Mouse (Mus musculus): ENCODE measurements around the gene Gabrr2.
"Not testable (repeated sequence)": the region's sequence is repeated elsewhere in the genome, so short reads cannot be mapped to it uniquely, and the experiment has no call there.

Gene Gabrr2

DNA sequence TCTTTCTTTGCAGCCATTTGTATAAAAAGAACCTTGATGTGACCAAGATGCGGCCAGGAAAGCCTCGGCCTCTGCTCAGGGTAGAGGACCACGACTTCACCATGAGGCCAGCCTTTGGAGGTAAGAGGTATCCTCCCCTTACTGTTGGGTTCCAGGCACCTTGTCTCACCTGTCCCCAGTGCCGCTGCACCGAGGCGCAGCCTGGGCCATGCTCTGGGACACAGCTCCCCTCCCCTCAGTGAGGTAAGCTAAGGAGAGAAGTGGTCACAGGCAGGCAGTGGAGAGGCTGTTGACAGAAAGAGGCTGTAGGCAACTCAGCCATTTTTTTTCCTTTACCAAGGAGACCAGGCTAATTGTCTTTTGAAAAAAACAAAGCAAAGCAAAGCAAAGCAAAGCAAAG is 8.5 kb downstream of the Gabrr2 start:
- no peak for DNase-seq

- no peak for DNase-seq
Observed at GRCm38 (mm10) chr4:33072526-33073161, 9.8 kb downstream of the Gabrr2 start.

DNA sequence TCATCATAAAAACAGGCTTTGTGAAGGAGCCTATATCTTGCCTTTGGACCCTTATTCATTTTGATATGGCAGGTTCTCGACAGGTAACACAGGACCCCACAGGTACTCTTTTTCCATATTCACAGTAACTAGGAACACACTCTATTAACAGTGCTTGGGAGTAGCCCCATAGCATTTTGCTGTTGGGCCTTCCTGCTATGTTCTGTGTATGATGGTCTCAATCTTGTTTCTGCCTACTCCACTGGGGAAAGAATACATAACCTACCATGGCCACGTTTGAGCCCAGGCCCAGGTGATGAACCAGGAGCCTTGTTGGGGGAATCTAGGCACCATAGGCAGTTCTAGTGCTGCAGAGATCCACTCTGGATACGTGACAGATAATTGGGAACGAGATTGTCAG is 11.6 kb downstream of the Gabrr2 start:
- DNase-seq: no peak

DNA sequence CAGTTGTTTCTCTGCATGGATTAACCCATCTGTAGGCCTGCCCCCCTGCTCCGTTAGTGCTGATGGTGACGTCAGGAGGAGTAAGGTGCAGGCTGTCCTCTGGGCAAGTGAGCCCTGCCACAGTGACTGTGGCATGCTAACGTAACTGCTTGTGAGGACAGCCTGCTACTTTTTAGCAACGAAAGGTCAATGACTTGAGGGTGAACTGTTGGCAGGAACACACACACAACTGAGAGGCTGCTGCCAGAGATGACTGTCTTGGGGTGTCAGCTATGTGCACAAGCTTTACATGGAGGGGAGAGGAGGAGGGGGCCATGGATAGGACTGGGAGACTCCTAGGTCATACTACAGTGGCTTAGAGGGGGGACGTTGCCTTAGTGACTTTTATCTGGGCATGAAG is 12.1 kb downstream of the Gabrr2 start:
- DNase-seq: no peak

DNA sequence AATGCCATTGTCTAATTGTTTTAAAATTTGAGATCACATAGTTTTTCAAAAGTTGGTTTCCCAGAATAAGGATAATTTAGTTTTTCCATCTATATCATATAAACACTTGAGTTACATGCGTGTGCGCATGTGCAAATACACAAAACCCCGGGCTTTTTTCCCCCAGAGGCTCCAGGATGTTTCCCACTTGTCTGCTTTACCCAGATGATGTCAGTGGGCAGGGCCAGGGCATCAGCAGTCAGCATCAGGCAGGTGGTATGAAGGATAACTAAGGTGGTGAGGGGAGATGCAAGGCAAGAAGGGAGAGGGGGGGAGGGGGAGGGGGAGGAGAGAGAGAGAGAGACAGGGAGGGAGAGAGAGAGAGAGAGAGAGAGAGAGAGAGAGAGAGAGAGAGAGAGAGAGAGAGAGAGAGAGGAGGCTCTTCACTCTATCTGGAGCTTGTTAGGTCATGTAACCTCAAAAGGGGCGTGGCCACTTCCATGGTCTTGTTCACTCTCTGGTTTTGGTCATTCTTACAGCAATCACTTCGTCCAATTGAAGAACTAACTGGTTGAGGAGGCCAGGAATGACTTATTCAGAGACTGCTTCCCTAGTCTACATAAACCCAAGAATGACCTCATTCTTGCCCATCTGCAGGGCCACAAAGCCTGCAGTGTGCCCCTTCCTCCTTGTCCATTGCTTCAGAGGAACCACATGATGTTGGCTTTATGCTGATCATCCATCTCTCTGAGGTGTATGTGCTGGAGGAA is 13.2 kb downstream of the Gabrr2 start:
- DNase-seq: no peak

- DNase-seq: no peak
Observed at GRCm38 (mm10) chr4:33077161-33077560, 14.4 kb downstream of the Gabrr2 start.

DNA sequence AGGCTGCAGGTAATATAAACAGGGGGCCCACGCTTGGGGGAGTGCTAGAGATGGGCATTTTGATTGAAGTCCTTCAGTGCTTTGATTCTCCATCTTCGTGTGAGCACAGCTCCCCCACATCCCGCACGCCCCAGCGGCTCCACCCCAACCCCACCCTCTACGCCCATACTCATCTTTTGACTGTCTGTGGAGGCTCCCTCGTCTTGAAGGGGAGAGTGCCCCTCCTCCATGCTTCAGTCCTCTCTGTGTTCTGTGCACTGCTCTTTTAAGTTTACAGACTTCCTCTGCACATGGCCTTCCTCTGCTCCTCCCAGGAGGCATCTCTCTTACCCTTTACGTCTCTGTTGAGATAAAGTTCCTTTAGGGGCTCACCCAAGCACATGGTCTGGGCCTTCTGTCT is 14.9 kb downstream of the Gabrr2 start:
- no peak for DNase-seq

- DNase-seq: no peak
Observed at GRCm38 (mm10) chr4:33078492-33078891, 15.7 kb downstream of the Gabrr2 start.

DNA sequence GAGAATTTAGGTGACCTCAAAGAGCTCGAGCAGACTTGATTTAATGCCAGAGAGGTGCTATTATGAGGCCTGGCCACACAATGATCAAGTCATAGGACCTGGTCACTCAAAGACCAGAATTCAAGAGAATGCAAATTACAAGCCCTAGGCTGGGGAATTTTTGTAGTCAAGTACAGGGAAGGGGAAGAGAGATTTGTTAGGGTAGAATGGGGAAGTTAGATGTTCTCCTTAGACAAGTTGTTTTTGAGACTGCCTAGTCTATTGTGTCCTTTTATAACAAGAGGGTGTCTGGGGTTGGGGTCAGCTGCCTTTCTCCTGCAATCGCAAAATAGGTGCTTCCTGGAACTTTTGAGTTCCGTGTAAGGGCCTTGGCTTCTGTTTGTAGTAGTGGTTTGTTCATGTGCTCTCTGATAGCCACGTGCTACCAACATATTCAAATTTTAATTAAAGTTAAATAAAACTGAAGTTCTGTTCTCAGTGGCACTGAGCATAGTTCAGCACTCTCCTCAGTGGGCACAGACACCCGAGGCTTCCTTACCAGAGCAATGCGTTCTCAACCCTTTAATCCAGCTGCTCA is 36.4 kb downstream of the Gabrr2 start:
- DNase-seq: no peak

DNA sequence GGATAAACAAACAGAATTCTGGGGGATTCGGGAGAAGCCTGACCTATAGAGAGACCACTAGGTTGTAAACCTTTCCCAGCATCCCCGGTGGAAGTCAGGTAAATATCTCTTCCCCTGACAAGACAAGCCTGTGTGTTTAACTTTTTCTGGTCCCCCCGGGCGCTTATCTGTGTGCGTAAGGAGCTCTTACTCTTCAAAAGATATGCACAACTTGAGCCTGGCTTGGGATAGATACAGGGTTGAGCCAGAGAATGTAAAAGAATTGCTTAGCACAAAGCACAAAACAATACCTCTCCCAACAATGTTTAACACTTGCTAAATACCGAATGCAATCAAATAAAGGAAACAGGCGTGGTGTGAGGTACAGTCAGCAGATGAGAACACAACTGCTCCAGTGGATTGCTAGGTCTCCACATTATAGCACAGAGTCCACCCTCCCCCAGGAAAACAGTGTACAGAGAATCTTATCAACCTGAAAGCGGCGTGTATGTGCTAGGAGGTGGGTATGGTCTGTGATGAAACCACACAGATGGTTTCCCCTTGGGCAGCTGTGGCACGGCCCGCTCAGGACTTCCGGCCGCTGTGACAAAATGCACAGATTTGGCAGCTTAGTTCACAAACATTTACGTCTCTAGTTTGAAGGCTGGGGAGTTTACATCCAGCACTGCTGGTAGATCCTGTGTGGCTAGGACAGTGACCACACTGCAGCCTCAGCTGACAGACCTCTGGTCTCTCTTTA is 47.1 kb downstream of the Gabrr2 start:
- no peak for DNase-seq

DNA sequence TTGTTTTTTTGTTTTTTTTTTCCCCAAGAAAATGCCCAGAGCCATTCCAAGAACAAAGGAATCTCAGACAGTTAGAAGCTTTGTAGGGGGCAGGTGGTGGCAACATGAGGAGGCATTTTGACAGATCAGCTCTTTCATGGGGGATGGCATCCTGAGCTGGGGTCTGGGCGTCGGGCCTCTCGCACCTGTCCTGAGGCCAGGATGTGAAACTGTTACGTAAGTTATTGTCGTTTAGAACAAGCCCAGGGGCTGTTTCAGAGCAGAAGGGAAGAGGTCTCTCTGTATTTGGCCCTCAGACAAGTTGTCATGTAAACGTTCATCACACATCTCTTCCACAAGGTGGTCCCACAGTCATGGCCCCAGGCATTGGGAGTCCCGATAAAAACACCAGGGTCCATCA is 48.0 kb downstream of the Gabrr2 start:
- no peak for DNase-seq

DNA sequence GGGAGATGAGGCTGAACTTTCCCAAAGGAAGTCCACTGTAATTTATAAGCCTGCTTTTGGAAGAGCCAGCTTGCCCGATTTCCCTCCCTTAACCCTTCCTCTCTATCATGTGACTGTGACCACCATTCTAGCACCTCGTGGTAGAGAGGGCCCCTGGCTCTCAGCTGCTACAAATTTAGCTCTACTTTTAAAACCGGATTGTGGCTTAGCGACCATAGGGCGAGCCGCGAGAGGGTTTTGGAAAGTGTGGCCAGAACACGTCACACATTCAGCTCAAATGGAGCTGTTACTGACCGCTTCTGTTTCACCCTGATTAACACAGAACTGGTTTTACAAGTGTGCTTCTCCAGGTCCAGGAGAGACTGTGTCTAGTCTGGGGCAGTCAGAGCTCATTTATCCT is 48.6 kb downstream of the Gabrr2 start:
- no peak for DNase-seq

GRCm38 (mm10) chr4:33112866-33113265 is 50.1 kb downstream of the Gabrr2 start:
- DNase-seq: not testable (repeated sequence)

- peak; percentile 82 for DNase-seq
Observed at GRCm38 (mm10) chr4:33119118-33119517, 56.3 kb downstream of the Gabrr2 start.

DNA sequence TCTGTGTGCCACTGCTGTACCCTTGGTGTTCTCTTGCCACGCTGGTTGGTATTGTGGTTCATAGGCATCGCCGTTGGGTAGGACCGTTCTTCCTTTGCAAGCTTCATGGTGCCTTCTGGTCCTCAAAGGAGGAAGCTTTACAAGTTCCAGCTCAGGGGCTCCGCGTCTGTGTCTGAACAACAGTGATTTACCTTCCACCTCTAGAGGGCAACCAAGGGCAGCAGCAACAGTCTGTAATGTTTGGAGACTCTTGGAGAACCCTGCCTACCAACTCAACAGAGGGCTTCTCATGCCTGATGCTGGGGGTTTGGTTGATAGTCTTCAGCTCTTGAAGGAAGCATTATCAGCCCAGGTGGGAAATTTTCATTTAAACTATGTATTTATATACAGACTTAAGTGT is 61.7 kb downstream of the Gabrr2 start:
- DNase-seq: peak; percentile 41

DNA sequence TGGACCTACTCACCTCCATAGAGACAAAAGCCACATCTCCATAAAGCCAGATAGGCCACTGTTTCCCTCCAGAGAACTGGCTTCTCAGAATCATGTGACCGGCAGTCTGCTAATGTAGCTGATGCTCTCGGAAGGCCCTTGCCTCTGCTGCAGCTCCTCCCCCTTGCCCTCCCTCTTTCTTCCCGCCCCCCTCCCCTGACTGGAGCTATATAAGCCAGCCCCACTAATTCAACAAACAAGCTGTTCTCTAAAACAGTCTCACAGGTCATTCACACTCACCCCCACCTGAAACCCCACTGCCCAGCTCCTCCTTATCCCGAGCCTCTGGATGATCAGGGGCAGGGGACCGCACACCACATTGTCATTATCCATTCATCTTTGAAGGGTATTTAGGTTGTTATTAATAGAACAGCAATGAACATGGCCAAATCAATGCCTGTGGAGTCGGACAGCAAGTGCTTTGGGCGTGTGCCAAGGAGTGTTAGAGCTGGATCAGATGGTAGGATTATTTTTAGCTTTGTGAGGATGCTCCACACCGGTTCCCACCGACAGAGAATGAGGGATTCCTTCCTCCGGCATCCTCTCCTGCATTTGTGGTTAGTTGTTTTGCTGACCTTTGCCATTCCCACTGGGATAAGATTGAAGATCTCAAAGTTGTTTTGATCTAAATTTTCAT is 62.7 kb downstream of the Gabrr2 start:
- peak; percentile 29 for DNase-seq

- DNase-seq: no peak
Observed at GRCm38 (mm10) chr4:33132221-33132620, 69.4 kb downstream of the Gabrr2 start, which contains the start of gene Gabrr1. Gabrr1 (plus strand) TSS chr4:33132521.
